ENCODE assay signal across 24 mouse cellular contexts in genomic region chr5:5296773-5297172, GRCm38 (mm10).
A peak's percentile ranks its signal among the peaks of the same experiment; 100 is the strongest.
DNase-seq lines count a peak whose midpoint lies in the region; ATAC-seq and TF ChIP-seq lines count a peak whose summit lies in the region.
"Had no signal": no experiment of that assay in that cellular context is flagged by ENCODE, and none has a peak within 500 bp of the region (broad histone marks: within the 10 kb centered on the region; RNA-seq: fewer than 3 reads in every experiment).

No protein-coding gene starts in this region.

- H3K27ac ChIP-seq in intestine, postnatal 0 days (ENCODE audit: low read depth, low read length), result no peak overlapping the region
- no peak overlapping the region for H3K27ac ChIP-seq in intestine, embryonic 16.5 days (ENCODE audit: low read length)
- no peak overlapping the region for H3K27ac ChIP-seq in lung, embryonic 14.5 days (ENCODE audit: low read depth)
- H3K27ac ChIP-seq: embryonic facial prominence, embryonic 13.5 days; forebrain, embryonic 15.5 days; hindbrain, embryonic 13.5 days; intestine, embryonic 15.5 days; limb, embryonic 10.5 days; midbrain, embryonic 15.5 days had no signal

- H3K27me3 ChIP-seq in intestine, postnatal 0 days (replicated peaks; ENCODE audit: control insufficient read depth, insufficient read depth, low read length), result no peaks in the 10 kb centered on the region
- no peaks in the 10 kb centered on the region for H3K27me3 ChIP-seq in intestine, embryonic 16.5 days (replicated peaks; ENCODE audit: control insufficient read depth, insufficient read depth, low read length)
- H3K27me3 ChIP-seq in lung, embryonic 14.5 days (ENCODE audit: insufficient read depth, low read length), result no peaks in the 10 kb centered on the region
- no peaks in the 10 kb centered on the region for H3K27me3 ChIP-seq in E14TG2a.4 (ENCODE audit: insufficient read depth, low read length)
- H3K27me3 ChIP-seq: embryonic facial prominence, embryonic 13.5 days; forebrain, embryonic 15.5 days; hindbrain, embryonic 13.5 days; intestine, embryonic 15.5 days; megakaryocyte, embryonic 14.5 days; midbrain, embryonic 15.5 days; Patski had no signal

- no peaks in the 10 kb centered on the region for H3K9me3 ChIP-seq in intestine, postnatal 0 days (ENCODE audit: control insufficient read depth)
- no peaks in the 10 kb centered on the region for H3K9me3 ChIP-seq in intestine, embryonic 16.5 days (ENCODE audit: control insufficient read depth, low read length)
- H3K9me3 ChIP-seq in lung, embryonic 14.5 days (ENCODE audit: low read depth, low read length), result no peaks in the 10 kb centered on the region
- H3K9me3 ChIP-seq in E14TG2a.4 (ENCODE audit: low read length), result no peaks in the 10 kb centered on the region
- H3K9me3 ChIP-seq: embryonic facial prominence, embryonic 13.5 days; forebrain, embryonic 15.5 days; hindbrain, embryonic 13.5 days; intestine, embryonic 15.5 days; limb, embryonic 10.5 days; megakaryocyte, embryonic 14.5 days; midbrain, embryonic 15.5 days had no signal

- TF ChIP-seq CTCF in intestine, postnatal 0 days (IDR thresholded peaks at IDR 0.05; ENCODE audit: low read depth), result peak; percentile 48
- peak; percentile 40; the same call in 1 of the 2 replicates for TF ChIP-seq CTCF in lung, embryonic 14.5 days (IDR thresholded peaks at IDR 0.05; ENCODE audit: low read depth)
- peak; percentile 33 for TF ChIP-seq CTCF in E14TG2a.4 (conservative IDR thresholded peaks at IDR 0.05; ENCODE audit: low read length)

- ATAC-seq in intestine, postnatal 0 days, result no peak
- no peak for ATAC-seq in intestine, embryonic 16.5 days
- ATAC-seq in lung, embryonic 14.5 days (ENCODE audit: insufficient read depth), result no peak
- ATAC-seq in megakaryocyte progenitor cell, adult 5-6 weeks (replicated peaks; ENCODE audit: poor library complexity), result 0 out of 2 replicates have a peak, but pooled peaks have one; percentile 48
- no peak for ATAC-seq in monocyte, adult 5-6 weeks (replicated peaks; ENCODE audit: insufficient number of reproducible peaks, low FRiP score, low TSS enrichment, poor library complexity, severe bottlenecking)
- ATAC-seq: forebrain, embryonic 15.5 days; intestine, embryonic 15.5 days; midbrain, embryonic 15.5 days; Patski had no signal

- no peak overlapping the region for H3K4me2 ChIP-seq in intestine, postnatal 0 days (replicated peaks; ENCODE audit: low read depth)
- H3K4me2 ChIP-seq in intestine, embryonic 16.5 days (ENCODE audit: low read depth, low read length), result no peak overlapping the region
- H3K4me2 ChIP-seq in lung, embryonic 14.5 days, result no peak overlapping the region
- H3K4me2 ChIP-seq: embryonic facial prominence, embryonic 13.5 days; forebrain, embryonic 15.5 days; heart, embryonic 11.5 days; hindbrain, embryonic 13.5 days; intestine, embryonic 15.5 days; liver, embryonic 11.5 days; midbrain, embryonic 15.5 days had no signal

- no peaks in the 10 kb centered on the region for H3K36me3 ChIP-seq in intestine, postnatal 0 days (ENCODE audit: control insufficient read depth, insufficient read depth)
- no peaks in the 10 kb centered on the region for H3K36me3 ChIP-seq in intestine, embryonic 16.5 days (ENCODE audit: control insufficient read depth, insufficient read depth, low read length)
- H3K36me3 ChIP-seq in lung, embryonic 14.5 days (ENCODE audit: insufficient read depth), result no peaks in the 10 kb centered on the region
- no peaks in the 10 kb centered on the region for H3K36me3 ChIP-seq in E14TG2a.4 (ENCODE audit: insufficient read depth, low read length)
- H3K36me3 ChIP-seq: embryonic facial prominence, embryonic 13.5 days; forebrain, embryonic 15.5 days; hindbrain, embryonic 13.5 days; intestine, embryonic 15.5 days; limb, embryonic 10.5 days; midbrain, embryonic 15.5 days had no signal

- no peak overlapping the region for H3K9ac ChIP-seq in intestine, postnatal 0 days (ENCODE audit: low read depth, low read length)
- no peak overlapping the region for H3K9ac ChIP-seq in intestine, embryonic 16.5 days (ENCODE audit: low read depth, low read length)
- H3K9ac ChIP-seq in lung, embryonic 14.5 days, result no peak overlapping the region
- H3K9ac ChIP-seq: embryonic facial prominence, embryonic 13.5 days; forebrain, embryonic 15.5 days; hindbrain, embryonic 13.5 days; intestine, embryonic 15.5 days; midbrain, embryonic 15.5 days had no signal

- no peaks in the 10 kb centered on the region for H3K4me1 ChIP-seq in intestine, postnatal 0 days (replicated peaks; ENCODE audit: control insufficient read depth, insufficient read depth, low read length)
- no peaks in the 10 kb centered on the region for H3K4me1 ChIP-seq in intestine, embryonic 16.5 days (ENCODE audit: control insufficient read depth, insufficient read depth, low read length)
- H3K4me1 ChIP-seq in lung, embryonic 14.5 days (ENCODE audit: insufficient read depth), result no peaks in the 10 kb centered on the region
- no peaks in the 10 kb centered on the region for H3K4me1 ChIP-seq in E14TG2a.4 (replicated peaks; ENCODE audit: low read depth, low read length)
- H3K4me1 ChIP-seq: embryonic facial prominence, embryonic 13.5 days; intestine, embryonic 15.5 days; midbrain, embryonic 15.5 days had no signal

- peak; percentile 23 for DNase-seq in lung, embryonic 14.5 days
- DNase-seq in lung, postnatal 4 days, result no peak
- DNase-seq: adrenal gland, postnatal 25 days; cerebellum, adult 11 months; cerebellum, postnatal 10 days; gastrocnemius, postnatal 36 days; kidney, postnatal 10 days; right cerebral cortex, postnatal 14 days; thymus, adult 18-20 months had no signal

- no peak overlapping the region for H3K4me3 ChIP-seq in intestine, postnatal 0 days (ENCODE audit: low read depth, low read length)
- no peak overlapping the region for H3K4me3 ChIP-seq in intestine, embryonic 16.5 days (ENCODE audit: low read length)
- H3K4me3 ChIP-seq in lung, embryonic 14.5 days (ENCODE audit: low read depth, low read length), result no peak overlapping the region
- no peak overlapping the region for H3K4me3 ChIP-seq in E14TG2a.4 (replicated peaks; ENCODE audit: low read length)
- H3K4me3 ChIP-seq: embryonic facial prominence, embryonic 13.5 days; forebrain, embryonic 15.5 days; hindbrain, embryonic 13.5 days; intestine, embryonic 15.5 days; limb, embryonic 10.5 days; megakaryocyte, embryonic 14.5 days; midbrain, embryonic 15.5 days had no signal
